Mouse (Mus musculus): ENCODE results near the gene Dhx57.

Gene Dhx57

DNA sequence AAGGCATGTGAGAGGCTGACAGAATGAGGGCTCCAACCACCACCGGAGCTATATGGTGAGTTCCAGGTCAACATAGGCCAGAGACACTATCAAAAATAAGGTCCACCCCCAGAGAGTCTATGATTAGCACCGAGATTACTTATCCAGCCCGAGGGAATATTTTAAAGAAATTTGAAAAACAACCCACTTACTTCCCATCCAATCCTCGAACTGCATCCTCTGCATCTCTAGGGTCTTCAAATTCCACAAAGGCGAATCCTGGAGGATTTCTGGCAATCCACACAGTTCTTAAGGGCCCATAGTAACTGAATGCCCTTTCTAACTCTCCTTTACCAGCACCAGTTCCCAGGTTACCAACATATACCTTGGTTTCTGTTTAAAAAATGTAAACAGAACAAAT is 84.6 kb downstream of the Dhx57 start:
- no peak for DNase-seq (ENCODE audit: extremely low read depth, insufficient read length, low spot score)

DNA sequence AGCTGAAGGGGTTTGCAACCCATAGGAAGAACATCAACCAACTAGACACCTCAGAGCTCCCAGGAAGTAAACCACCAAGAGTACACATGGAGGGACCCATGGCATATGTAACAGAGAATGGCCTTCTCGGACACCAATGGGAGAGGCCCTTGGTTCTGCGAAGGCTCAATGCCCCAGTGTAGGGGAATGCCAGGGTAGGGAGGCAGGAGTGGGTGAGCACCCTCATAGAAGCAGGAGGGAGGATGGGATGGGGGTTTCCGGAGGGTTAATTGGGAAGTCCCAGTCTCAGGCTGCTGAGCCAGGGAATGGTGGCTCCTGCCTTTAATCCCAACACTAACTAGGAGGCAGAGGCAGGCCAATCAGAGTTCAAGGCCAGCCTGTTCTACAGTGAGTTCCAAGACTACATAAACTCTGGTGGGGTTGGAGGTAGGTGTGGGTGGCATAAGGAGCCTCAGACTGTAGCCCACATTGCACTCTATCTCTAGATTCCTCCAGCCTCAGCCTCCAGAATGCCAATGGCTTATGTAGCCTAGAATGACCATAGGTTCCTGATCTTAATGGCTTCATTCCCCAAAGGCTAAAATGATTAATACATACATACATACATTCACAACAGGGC is 91.0 kb downstream of the Dhx57 start:
- no peak for DNase-seq (ENCODE audit: extremely low read depth, insufficient read length, low spot score)

DNA sequence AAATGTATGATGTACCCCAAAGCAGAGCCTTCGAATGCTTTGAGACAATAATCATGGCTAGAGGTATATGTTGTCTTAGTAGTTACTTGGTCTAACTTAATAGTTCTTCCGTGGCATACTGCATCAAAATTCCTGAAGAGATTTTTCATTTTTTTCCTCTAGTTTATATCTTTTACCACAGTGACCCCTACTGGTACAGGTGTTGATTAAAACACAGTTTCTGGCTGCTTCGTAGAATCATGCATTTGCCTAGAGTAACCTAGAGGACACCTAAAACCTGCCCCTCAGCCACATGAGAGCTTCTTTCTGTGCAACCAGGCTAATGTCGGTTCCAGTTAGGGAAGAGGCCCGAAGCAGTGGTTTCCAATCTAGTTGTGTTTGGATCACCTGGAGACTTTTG is 97.2 kb downstream of the Dhx57 start:
- no peak for DNase-seq (ENCODE audit: extremely low read depth, insufficient read length, low spot score)
